Comparison of ENCODE assay signal across 9 mouse cellular contexts in the genomic region with DNA sequence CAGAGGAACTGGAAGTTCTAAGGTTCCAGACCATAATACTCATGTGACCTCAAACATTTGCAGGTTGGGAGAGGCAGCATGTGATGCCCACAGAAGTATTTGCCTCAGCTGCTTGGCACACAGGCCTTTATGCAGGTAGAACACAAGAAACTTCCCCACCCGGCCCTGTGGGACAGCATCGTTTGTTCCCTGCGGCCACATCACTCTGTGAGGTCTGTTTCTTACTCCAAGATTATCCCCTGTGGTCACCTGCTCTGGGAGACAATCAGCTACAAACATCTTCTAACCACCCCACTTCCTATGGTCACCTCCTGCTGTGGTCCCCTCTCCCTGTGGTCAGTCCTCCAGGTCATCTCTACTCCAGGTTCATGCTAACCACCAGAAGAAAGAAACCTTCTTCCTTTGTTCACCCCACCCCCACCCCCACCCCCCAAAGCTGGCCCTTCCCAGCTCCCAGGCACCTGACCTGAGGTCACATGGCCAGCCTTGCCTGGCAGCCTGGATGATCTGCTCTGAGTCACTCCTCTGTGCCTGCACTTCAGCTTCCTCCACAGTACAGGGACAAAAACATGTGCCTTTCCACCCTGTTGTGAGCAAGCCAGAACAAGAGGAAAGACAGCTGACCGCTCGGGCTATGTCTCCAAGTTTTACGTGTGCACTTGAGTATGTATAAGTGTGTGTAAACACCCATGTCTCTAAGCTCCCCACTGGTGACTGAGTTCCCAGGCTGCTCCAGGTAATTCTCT. TPM values are rescaled to one million over a fixed set of nuclear protein-coding genes. Genes with fewer than 3 reads are reported as not detected.
A peak's percentile ranks its signal among the peaks of the same experiment; 100 is the strongest.
DNase-seq lines count a peak whose midpoint lies in the region; ATAC-seq lines count a peak whose summit lies in the region.
"Had no signal": no experiment of that assay in that cellular context is flagged by ENCODE, and none has a peak within 500 bp of the region (broad histone marks: within the 10 kb centered on the region; RNA-seq: fewer than 3 reads in every experiment).

No protein-coding gene starts in this region.

- peak; percentile 50 for DNase-seq in gastrocnemius, postnatal 14 days
- no peak for DNase-seq in gastrocnemius, postnatal 10 days
- peak; percentile 79 for DNase-seq in fibroblast of lung, adult 2 months (ENCODE audit: low read depth)
- DNase-seq in right cerebral cortex, adult 18-20 months: no peak

- H3K4me2 ChIP-seq in kidney, embryonic 14.5 days (replicated peaks; ENCODE audit: low read depth, low read length): no peak overlapping the region
- H3K4me2 ChIP-seq: hindbrain, embryonic 15.5 days had no signal

- no peaks in the 10 kb centered on the region for H3K27me3 ChIP-seq in kidney, embryonic 14.5 days (ENCODE audit: control insufficient read depth, insufficient read depth, low read length)
- peaks cover 83% of the 10 kb centered on the region for H3K27me3 ChIP-seq in megakaryocyte, embryonic 14.5 days (replicated peaks)
- H3K27me3 ChIP-seq: hindbrain, embryonic 15.5 days had no signal

- no peak overlapping the region for H3K27ac ChIP-seq in kidney, embryonic 14.5 days (ENCODE audit: low read depth, low read length)
- H3K27ac ChIP-seq: hindbrain, embryonic 15.5 days had no signal

- peak overlapping the region; percentile 37; the same call in 1 of the 2 replicates for H3K9ac ChIP-seq in kidney, embryonic 14.5 days (ENCODE audit: low read depth, low read length)
- H3K9ac ChIP-seq: hindbrain, embryonic 15.5 days had no signal

- no peak overlapping the region for H3K4me3 ChIP-seq in kidney, embryonic 14.5 days (ENCODE audit: low read length)
- peak overlapping the region; percentile 76 for H3K4me3 ChIP-seq in megakaryocyte, embryonic 14.5 days (replicated peaks)
- H3K4me3 ChIP-seq: hindbrain, embryonic 15.5 days had no signal

- no peak for ATAC-seq in kidney, embryonic 14.5 days (ENCODE audit: low FRiP score, low TSS enrichment)
- no peak for ATAC-seq in CD4-positive, CD25-positive, alpha-beta regulatory T cell, adult 4 months
- ATAC-seq in inflammation-experienced regulatory T-cells, adult 6 months: no peak

- peaks cover 23% of the 10 kb centered on the region for H3K4me1 ChIP-seq in kidney, embryonic 14.5 days (ENCODE audit: control insufficient read depth, insufficient read depth, low read length)
- peaks cover 58% of the 10 kb centered on the region for H3K4me1 ChIP-seq in megakaryocyte, embryonic 14.5 days

- 74% methylated on average over 6 of the region's 6 CpGs for WGBS in kidney, embryonic 14.5 days

- H3K36me3 ChIP-seq in kidney, embryonic 14.5 days (ENCODE audit: control insufficient read depth, insufficient read depth, low read length): no peaks in the 10 kb centered on the region
- no peaks in the 10 kb centered on the region for H3K36me3 ChIP-seq in megakaryocyte, embryonic 14.5 days (replicated peaks; ENCODE audit: low read length)
- H3K36me3 ChIP-seq: hindbrain, embryonic 15.5 days had no signal

- peaks cover 5% of the 10 kb centered on the region; the same call in 1 of the 2 replicates for H3K9me3 ChIP-seq in kidney, embryonic 14.5 days (ENCODE audit: control insufficient read depth, low read length)
- H3K9me3 ChIP-seq in megakaryocyte, embryonic 14.5 days: peaks cover 15% of the 10 kb centered on the region
- H3K9me3 ChIP-seq: hindbrain, embryonic 15.5 days had no signal

- intact Hi-C loops in gastrocnemius, postnatal 14 days (cut with DNase I; ENCODE audit: low total_unique reads): no loop called here

RNA-seq across cellular contexts. Expression of gene Sik1, which starts 21.1 kb away (rescaled TPM):
- total RNA-seq in gastrocnemius, postnatal 14 days (2021): 10 to 100 TPM; 18.1 to 18.6 TPM
- total RNA-seq in gastrocnemius, postnatal 10 days (2021): 10 to 100 TPM; 30.6 to 33.2 TPM
- 16.8 and 17.3 TPM in 2 replicates for polyA plus RNA-seq in kidney, embryonic 14.5 days (2014; fragmentation: Nextera tagmentation; extraction: Ambion mirVana)
- 8.7 and 12.8 TPM in 2 replicates for polyA plus RNA-seq in megakaryocyte, embryonic 14.5 days (2012; ENCODE audit: insufficient read depth, low replicate concordance)
- polyA plus RNA-seq in CD4-positive, CD25-positive, alpha-beta regulatory T cell, adult 4 months (2017; shearing (Covaris generic)): 1 to 10 TPM; 2.0 to 4.2 TPM
- polyA plus RNA-seq in inflammation-experienced regulatory T-cells, adult 6 months (2017; shearing (Covaris generic)): 1 to 10 TPM; 2.5 to 3.8 (median 2.7) TPM

Comparison
In these comparisons a context has a peak if more than half of its experiments do, and no peak if none do; other contexts are left out.
1. DNase-seq: peak in gastrocnemius, postnatal 14 days (single experiment) and fibroblast of lung, adult 2 months (single experiment); none in gastrocnemius, postnatal 10 days (single experiment) and right cerebral cortex, adult 18-20 months (single experiment).